Mouse (Mus musculus): Measurements from ENCODE around the gene Gm20388. TPM values are rescaled to one million over a fixed set of nuclear protein-coding genes. Genes with fewer than 3 reads are reported as not detected.

Gene Gm20388
- total RNA-seq, 2 experiments from 2014 or later = 10.3 to 10.6 TPM

DNA sequence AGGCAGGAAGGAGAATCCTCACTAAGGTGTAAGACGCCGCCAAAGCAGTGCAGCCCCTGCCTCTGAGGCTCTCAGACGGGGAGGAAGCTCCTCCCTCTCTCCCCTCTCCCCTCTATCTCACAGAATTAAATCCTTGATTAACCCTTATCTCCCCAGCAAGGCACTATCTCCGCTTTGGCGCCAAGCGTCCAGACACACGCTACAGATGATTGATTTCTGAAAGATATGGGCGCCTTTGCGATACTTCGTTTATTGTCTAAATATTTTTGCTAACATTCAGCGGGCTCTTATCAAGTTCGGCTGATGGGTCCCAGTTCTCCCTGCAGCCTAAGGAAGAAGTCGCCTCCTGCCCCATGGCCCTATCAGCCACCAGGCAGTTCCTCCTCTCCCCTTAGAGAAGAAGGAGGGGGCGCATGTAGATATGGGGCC, 2415.5 kb downstream of the Gm20388 start:
- intact Hi-C loops (cut with DNase I) = no loop called here
- no peak for DNase-seq (ENCODE audit: low spot score in 2 of 2)

DNA sequence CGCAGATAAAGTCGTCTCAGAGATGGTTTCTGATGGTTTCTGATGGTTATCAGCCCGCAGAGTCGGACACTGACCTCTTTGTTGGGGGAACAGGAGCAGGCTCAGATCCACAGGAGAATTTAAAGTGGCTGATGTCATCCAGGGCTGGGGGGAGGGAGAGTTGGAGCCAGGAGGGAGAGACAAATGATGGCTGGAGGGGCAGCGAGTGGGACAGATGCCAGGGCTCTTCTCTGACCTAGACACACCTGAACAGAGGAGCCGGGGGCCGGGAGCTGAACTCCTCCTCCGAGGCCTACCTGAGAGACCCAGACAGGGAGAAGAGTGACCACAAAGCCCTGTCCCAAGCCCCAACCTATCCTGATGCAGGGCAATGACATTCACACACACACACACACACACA, 2418.4 kb downstream of the Gm20388 start:
- intact Hi-C loops (cut with DNase I) = no loop called here
- DNase-seq (ENCODE audit: low spot score in 2 of 2) = no peak

DNA sequence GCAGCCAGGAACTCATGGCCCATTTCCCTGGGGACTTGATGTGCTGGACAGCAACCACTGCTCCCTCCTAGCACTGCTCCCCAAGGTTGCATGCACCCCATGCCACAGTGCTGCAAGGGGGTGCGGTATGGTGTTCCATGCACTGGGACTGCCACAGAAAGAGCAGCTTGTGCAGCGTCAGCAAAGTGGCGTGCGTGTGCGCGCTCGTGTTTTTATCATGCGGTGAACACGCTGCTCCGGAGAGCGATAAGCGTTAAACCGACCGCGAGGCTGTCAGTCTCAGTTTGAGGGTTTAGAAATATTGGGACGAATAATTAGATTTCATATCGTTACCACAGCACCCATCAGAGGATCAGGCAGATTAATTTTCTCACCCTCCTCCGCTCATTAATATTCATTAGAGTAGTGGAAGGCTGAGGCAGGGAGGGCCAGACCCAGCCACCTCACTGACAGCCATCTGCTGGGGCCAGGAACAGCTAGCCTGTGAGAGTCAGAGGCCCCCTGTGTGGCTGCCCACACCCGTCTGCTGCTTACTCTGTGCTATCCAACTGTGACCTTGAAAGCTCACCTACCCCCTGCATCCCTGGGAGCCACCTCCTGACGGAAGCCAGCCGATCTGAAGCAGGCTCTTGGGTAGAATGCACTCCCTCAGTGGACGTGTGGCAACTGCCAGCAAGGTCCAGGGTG, 2419.1 kb downstream of the Gm20388 start:
- no peak for DNase-seq (ENCODE audit: low spot score in 2 of 2)
- intact Hi-C loops (cut with DNase I) = loop anchor here (5.0 kb wide), 1 partner anchor 352 kb away; no protein-coding TSS in a partner anchor

DNA sequence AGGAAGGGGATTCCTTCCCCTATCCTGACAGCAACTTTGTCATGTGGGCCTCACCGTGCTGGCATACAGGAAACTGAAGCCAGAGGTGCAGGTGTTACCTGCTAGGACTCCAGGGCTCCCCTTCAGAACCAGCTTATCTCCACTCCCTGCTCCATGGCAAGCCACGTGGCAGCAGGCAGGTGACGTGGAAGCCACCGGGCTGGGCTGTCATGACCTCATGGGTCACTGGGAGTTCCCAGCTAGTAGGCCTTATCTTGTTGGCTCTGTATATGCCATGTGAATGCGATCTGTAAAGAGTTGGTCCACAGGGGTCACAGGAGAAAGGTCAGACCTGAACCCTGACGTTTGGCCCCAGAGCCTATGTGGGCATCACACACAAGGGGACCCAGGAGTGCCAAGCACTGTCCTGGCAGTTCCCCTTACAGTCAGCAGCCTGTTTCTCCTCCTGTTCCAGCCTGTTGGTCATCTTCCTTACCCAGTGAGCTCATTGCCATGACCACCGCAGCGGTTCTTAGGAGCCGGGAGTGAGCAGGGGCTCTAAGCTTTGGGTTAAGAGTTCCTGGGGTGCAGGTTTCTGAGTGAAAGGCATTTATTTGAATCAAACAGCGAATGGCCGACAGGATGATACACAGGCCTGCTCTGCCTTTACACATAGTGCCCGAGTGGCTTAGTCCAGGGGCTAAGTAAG, 2419.9 kb downstream of the Gm20388 start:
- intact Hi-C loops (cut with DNase I) = loop anchor here (5.0 kb wide), 1 partner anchor 353 kb away; no protein-coding TSS in a partner anchor

DNA sequence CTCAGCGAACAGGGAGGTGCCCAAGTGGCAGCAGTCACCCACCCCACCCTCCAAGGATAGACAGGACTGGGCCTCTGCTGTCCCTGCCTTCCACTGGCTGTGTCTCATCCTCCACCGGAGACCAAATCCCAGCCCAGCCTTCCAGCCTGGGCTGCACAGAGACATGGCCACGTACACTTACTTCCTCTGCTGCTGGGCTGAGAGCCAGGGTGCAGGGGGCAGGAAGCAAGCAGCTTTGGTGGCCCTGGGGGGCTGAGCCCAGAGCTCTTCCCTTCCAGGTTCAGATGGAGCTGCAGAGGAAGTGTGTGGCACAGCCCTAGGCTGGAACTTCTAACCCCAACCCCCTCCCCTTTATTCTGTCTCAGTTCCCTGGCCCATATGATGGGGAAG, 2420.5 kb downstream of the Gm20388 start:
- intact Hi-C loops (cut with DNase I) = loop anchor here (5.0 kb wide), 1 partner anchor 354 kb away; no protein-coding TSS in a partner anchor
- DNase-seq (ENCODE audit: low spot score in 2 of 2) = no peak

More for the DNA sequence above, 2419.9 kb downstream of the Gm20388 start:
- DNase-seq (ENCODE audit: low spot score in 2 of 2) = no peak

DNA sequence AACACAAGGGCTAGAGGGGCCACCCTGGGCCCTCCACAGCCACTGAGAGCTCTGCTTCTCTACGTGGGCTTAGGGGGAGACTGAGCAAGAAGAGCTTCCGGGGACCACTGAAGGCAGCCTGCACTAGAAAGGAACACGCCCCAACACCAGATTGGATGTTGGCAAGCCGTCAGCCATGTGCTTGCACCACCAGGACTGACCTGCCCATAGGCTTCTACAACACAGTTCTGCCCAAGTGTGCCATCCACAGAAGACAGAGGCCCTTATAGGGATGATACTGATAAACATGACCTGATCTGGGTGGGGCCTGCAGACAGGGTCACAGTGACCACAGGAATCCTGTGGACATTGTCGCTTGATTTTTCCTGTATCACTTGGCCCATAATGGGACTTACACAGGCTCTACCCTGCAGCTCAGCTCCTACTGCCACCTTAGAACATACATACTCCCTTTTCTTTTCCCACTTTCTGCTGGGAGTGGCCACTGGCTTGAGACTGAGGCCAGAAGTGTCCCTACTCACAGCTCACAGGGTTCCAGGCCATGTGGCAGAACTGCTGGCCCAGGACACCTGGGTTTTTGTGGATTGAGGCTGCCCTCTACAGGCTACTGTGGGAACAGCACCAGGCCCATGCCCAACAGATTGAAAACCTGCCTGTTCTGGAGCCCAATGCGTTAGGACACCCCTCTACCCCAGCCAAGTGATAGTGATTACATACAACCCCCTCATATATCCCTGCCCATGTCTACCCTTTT, 2422.3 kb downstream of the Gm20388 start:
- intact Hi-C loops (cut with DNase I) = loop anchor here (1.0 to 5.0 kb wide), 2 partner anchors 60 to 356 kb away; no protein-coding TSS in a partner anchor
- peak; percentile 80 for DNase-seq (ENCODE audit: low spot score in 2 of 2)

DNA sequence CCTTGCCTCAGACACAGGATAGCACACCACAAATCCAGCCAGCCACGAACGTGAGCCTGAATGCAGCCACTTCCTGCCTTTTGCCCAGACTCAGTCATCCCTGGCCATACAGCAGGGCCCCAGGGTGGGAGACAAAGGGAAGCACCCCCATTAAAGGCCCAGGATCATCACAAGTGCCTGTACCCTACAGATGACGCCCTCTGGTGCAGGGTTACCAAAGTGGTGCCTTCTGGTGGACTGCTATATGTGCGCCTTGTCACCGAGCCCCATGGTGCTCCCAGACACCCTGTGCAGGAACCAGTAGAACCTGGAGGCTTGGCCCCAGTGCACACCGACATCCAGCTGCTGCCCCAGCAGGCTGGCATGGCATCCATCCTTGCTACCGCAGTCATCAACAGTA, 2422.9 kb downstream of the Gm20388 start:
- intact Hi-C loops (cut with DNase I) = loop anchor here (1.0 to 5.0 kb wide), 2 partner anchors 60 to 356 kb away; no protein-coding TSS in a partner anchor
- no peak for DNase-seq (ENCODE audit: low spot score in 2 of 2)

DNA sequence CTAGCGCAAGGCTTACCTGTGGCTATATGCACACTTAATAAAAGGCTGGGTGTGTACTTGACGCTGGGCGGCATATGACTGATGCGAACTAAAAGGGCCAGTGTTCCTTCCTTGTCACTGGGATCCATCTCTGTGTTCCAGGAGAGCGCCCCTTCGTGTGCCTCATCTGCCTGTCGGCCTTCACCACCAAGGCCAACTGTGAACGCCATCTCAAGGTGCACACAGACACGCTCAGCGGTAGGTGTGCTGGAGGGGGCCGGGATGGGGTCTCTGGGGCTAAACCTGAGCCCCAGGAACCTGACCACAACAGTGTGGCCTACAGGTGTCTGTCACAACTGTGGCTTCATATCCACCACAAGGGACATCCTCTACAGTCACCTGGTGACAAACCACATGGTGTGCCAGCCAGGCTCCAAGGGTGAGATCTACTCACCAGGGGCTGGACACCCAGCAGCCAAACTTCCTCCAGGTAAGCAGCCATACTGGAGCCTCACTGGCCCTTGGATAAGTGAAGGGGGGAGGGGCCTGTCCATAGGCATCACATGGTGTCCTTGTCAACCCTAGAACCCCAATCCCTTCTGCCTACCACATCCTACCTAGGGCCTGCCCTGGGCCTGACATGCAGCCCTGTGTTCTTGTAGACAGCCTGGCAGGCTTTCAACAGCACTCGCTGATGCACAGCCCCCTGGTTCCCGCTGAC, 2424.3 kb downstream of the Gm20388 start:
- DNase-seq (ENCODE audit: low spot score in 2 of 2) = no peak
- intact Hi-C loops (cut with DNase I) = loop anchor here (5.0 kb wide), 1 partner anchor 358 kb away; no protein-coding TSS in a partner anchor

DNA sequence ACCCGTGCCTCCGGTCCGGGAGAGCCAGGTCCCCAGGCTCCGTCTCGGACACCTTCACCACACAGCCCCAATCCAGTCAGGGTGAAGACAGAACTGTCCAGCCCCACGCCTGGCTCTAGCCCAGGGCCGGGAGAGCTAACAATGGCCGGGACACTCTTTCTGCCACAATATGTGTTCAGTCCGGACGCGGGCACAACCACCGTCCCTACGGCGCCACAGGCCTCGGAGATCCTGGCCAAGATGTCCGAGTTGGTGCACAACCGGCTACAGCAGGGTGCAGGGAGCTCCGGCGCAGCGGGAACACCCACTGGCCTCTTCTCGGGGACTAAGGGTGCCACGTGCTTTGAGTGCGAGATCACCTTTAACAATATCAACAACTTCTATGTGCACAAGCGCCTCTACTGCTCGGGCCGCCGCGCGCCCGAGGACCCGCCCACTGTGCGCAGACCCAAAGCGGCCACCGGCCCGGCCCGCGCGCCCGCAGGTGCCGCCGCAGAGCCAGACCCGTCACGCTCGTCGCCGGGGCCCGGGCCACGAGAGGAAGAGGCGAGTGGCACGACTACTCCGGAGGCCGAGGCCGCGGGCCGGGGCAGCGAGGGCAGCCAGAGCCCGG, 2425.1 kb downstream of the Gm20388 start:
- DNase-seq (ENCODE audit: low spot score in 2 of 2) = peak in 1 of 2 experiments; percentile 25

DNA sequence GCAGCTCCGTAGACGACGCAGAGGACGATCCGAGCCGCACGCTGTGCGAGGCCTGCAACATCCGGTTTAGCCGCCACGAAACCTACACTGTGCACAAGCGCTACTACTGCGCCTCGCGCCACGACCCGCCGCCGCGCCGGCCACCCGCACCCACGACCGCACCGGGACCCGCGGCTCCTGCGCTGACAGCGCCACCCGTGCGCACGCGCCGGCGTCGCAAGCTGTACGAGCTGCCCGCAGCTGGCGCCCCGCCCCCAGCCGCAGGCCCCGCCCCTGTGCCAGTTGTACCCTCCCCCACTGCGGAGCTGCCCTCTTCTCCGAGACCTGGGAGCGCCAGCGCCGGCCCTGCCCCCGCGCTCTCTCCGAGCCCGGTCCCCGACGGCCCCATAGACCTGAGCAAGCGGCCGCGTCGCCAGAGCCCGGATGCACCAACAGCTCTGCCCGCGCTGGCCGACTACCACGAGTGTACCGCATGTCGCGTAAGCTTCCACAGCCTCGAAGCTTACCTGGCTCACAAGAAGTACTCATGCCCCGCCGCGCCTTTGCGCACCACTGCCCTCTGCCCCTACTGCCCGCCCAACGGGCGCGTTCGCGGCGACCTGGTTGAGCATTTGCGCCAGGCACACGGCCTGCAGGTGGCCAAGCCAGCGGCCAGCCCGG, 2425.7 kb downstream of the Gm20388 start:
- DNase-seq (ENCODE audit: low spot score in 2 of 2) = peak; percentile 55 to 78
- intact Hi-C loops (cut with DNase I) = no loop called here

More for the DNA sequence above, 2425.1 kb downstream of the Gm20388 start:
- intact Hi-C loops (cut with DNase I) = no loop called here

DNA sequence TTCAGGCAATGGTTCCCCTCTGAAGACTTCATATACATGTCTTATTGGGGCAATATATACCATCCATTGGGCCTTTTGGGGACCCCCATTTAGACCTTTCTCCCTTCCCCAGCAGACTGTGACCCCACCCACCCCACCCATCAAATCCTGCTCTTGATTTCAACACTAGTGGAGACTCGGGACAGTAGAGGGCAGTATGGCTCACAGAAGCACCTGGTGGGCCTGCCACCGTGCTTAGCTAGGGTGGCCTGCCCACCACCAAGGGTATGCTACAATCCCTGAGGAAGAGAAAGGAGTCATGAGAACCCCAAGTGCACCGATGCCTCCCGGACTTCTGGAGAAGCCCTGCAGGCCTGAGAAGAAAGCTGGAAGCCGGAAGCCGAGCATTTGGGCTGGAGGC, 2428.2 kb downstream of the Gm20388 start:
- intact Hi-C loops (cut with DNase I) = no loop called here
- no peak for DNase-seq (ENCODE audit: low spot score in 2 of 2)

DNA sequence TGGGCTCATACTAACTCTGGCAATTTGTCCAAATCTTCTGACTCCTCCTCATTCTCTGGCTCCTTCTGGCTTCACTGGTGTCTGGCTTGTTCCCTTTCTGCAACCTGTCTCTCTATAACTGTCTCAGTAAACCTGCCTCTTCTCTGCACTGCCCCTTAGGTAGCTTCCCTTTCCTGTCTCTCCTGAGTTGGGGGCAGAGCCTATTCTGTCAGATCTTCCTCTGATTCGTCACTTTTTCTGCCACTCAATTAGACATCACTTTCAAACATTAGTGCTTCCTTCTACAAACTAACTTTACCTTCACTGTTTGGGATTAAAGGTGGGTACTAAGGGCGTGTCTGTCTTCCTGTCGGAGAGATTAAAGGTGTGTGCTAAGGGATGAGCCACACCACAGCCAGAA, 2430.1 kb downstream of the Gm20388 start:
- no peak for DNase-seq (ENCODE audit: low spot score in 2 of 2)
- intact Hi-C loops (cut with DNase I) = no loop called here

DNA sequence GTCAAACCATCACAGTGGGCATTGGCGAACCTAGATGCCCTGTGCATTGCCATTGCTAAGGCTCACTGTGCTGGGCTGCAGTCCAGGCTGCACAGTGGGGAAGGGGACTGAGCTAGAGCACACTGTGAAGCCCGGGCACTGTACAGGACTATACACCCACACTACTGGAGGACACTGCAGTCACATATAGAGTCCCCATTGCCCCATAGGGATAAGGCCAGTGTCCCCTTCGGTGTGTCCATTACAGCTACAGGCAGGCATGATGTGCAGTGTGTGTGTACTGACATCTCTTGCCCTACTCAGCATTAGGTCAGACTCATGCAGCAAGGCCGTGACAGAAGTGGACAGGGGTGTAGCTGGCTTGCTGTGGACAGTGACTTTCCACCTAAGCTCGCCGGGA, 2431.1 kb downstream of the Gm20388 start:
- intact Hi-C loops (cut with DNase I) = loop anchor here (2.0 kb wide), 1 partner anchor 27 kb away; no protein-coding TSS in a partner anchor

DNA sequence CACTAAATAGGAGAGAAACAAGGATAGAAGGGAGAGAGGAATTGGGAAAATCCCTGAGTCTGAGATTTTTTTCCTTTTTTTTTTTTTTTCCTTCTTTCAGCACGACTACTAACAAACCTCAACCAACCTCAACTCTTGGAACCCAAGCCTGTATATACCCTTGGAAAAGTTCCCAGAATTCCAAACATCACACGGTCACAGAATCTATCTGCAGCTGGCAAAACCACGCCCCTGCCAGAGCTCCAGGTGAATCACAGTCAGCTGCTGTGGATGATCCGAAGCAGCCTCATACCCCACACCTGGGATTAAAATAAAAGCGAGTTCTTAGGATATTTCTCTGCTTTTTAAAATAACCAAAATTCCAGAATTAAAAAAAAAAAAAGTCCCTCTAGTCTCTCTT, 2431.7 kb downstream of the Gm20388 start:
- DNase-seq (ENCODE audit: low spot score in 2 of 2) = no peak
- intact Hi-C loops (cut with DNase I) = loop anchor here (2.0 kb wide), 1 partner anchor 26 kb away; no protein-coding TSS in a partner anchor

More for the DNA sequence above, 2431.1 kb downstream of the Gm20388 start:
- DNase-seq (ENCODE audit: low spot score in 2 of 2) = no peak

DNA sequence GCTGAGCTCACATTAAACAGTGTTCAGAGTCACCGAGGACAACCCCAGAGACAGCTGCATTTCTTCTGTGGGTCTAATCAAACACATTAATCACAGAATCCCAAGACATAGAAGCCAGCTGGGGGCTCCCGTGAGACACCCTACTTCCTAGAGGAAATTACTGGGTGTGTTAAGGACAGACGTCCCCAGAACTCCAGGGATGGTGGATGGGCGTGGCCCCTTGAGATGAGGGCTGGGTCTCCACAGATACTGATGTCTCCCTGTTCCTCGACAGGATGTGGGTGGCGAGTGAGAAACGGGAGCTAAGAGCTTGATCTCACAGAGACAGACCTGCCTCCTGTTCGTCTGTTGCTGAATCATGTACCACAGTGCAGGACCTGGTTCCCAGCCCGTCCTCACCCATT, 2432.2 kb downstream of the Gm20388 start:
- peak; percentile 47 to 61 for DNase-seq (ENCODE audit: low spot score in 2 of 2)
- intact Hi-C loops (cut with DNase I) = loop anchor here (2.0 kb wide), 1 partner anchor 26 kb away; no protein-coding TSS in a partner anchor

DNA sequence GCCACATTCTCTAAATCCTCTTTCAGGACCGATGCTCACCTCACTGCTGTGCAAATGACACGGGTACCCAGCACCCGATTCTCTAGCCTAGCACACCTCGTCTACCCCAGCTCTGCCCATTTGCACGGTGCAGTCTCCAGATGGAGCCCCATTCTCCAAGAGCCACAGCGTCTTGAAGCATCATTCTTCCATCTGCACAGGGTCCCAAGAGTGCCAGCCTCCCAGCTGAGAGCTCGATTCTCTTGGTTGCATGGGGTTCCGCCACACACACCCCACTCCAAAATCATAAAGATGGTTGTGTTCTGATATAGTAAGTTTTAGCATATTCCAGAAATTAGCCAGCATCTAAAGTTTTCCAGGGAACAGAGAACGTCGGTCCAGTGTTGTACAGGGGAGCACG, 2432.7 kb downstream of the Gm20388 start:
- intact Hi-C loops (cut with DNase I) = loop anchor here (2.0 kb wide), 1 partner anchor 25 kb away; no protein-coding TSS in a partner anchor
- DNase-seq (ENCODE audit: low spot score in 2 of 2) = no peak

DNA sequence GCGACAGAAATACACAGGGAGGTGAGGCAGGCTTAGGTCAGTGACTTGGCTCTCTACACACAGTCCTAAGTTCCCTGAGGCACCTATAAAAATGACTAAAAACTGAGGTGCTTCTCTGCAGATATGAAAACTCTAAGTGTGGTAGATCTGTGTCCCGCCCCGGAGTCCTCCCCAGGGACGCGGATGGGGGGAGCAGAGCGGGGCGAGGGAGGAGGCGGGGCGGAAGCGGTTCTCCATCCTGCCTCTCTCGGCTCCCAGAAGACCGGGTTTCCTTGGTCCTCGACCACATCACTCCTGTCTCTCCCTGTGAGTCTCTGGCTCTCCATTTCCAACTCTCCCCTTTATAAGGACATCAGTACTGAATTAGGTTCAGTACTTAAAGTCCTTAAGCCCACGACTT, 2433.1 kb downstream of the Gm20388 start:
- intact Hi-C loops (cut with DNase I) = loop anchor here (2.0 kb wide), 1 partner anchor 25 kb away; no protein-coding TSS in a partner anchor
- DNase-seq (ENCODE audit: low spot score in 2 of 2) = peak in 1 of 2 experiments; percentile 40

DNA sequence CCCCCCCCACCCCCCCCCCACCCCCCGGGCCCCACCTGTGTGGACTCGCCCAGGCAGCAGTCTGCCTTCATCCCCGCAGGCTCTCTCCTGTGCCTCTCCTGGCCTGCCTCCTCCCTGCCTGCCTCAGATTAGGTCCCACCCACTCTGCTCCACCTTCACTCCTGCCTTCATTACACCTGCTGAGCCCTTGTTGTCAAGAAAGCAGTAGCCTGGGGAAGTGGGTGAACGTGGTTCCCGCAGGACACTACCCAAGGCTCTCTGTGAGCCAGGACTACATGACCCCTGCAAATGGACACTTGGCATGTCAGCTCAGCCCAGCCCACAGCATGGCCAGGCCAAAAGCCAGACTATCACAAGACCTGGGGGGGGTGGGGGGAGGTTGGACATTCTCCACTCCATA, 2433.6 kb downstream of the Gm20388 start:
- DNase-seq (ENCODE audit: low spot score in 2 of 2) = no peak
- intact Hi-C loops (cut with DNase I) = no loop called here
